Comparison of ENCODE assay signal across 28 mouse cellular contexts in genomic region chr6:126349905-126350304, GRCm38 (mm10).
DNase-seq lines count a peak whose midpoint lies in the region; ATAC-seq lines count a peak whose summit lies in the region.
"Had no signal": no experiment of that assay in that cellular context is flagged by ENCODE, and none has a peak within 500 bp of the region (broad histone marks: within the 10 kb centered on the region; RNA-seq: fewer than 3 reads in every experiment).

No protein-coding gene starts in this region.

- no peak overlapping the region for H3K4me3 ChIP-seq in forebrain, embryonic 11.5 days (ENCODE audit: low read depth, low read length)
- H3K4me3 ChIP-seq in forebrain, embryonic 13.5 days, result no peak overlapping the region
- H3K4me3 ChIP-seq: erythroblast, embryonic 14.5 days; heart, embryonic 13.5 days; hindbrain, embryonic 15.5 days; kidney, embryonic 15.5 days; limb, embryonic 10.5 days; limb, embryonic 15.5 days; liver, embryonic 13.5 days; megakaryocyte, embryonic 14.5 days; midbrain, embryonic 12.5 days; stomach, embryonic 15.5 days had no signal

- no peak overlapping the region for H3K27ac ChIP-seq in forebrain, embryonic 11.5 days (ENCODE audit: low read depth, low read length)
- H3K27ac ChIP-seq in forebrain, embryonic 13.5 days, result no peak overlapping the region
- H3K27ac ChIP-seq: heart, embryonic 13.5 days; hindbrain, embryonic 15.5 days; kidney, embryonic 15.5 days; limb, embryonic 10.5 days; limb, embryonic 15.5 days; liver, embryonic 13.5 days; midbrain, embryonic 12.5 days; stomach, embryonic 15.5 days had no signal

- H3K27me3 ChIP-seq in forebrain, embryonic 11.5 days (ENCODE audit: control insufficient read depth, insufficient read depth, low read length), result no peaks in the 10 kb centered on the region
- no peaks in the 10 kb centered on the region for H3K27me3 ChIP-seq in forebrain, embryonic 13.5 days
- H3K27me3 ChIP-seq: hindbrain, embryonic 15.5 days; kidney, embryonic 15.5 days; limb, embryonic 15.5 days; liver, embryonic 13.5 days; megakaryocyte, embryonic 14.5 days; midbrain, embryonic 12.5 days had no signal

- no peaks in the 10 kb centered on the region for H3K9me3 ChIP-seq in forebrain, embryonic 11.5 days (ENCODE audit: control insufficient read depth, low read length)
- H3K9me3 ChIP-seq in forebrain, embryonic 13.5 days (replicated peaks), result no peaks in the 10 kb centered on the region
- H3K9me3 ChIP-seq: heart, embryonic 13.5 days; hindbrain, embryonic 15.5 days; kidney, embryonic 15.5 days; limb, embryonic 10.5 days; limb, embryonic 15.5 days; liver, embryonic 13.5 days; megakaryocyte, embryonic 14.5 days; midbrain, embryonic 12.5 days; stomach, embryonic 15.5 days had no signal

- no peak for ATAC-seq in forebrain, embryonic 11.5 days (replicated peaks; ENCODE audit: low FRiP score)
- no peak for ATAC-seq in forebrain, embryonic 13.5 days
- ATAC-seq: forebrain, embryonic 14.5 days; lung, postnatal 0 days; Patski had no signal

- intact Hi-C loops in gastrocnemius, postnatal 14 days (cut with DNase I; ENCODE audit: low total_unique reads), result no loop called here

- no peaks in the 10 kb centered on the region for H3K36me3 ChIP-seq in forebrain, embryonic 11.5 days (ENCODE audit: control insufficient read depth, insufficient read depth, low read length)
- no peaks in the 10 kb centered on the region for H3K36me3 ChIP-seq in forebrain, embryonic 13.5 days (ENCODE audit: poor library complexity, severe bottlenecking)
- H3K36me3 ChIP-seq: heart, embryonic 13.5 days; hindbrain, embryonic 15.5 days; kidney, embryonic 15.5 days; limb, embryonic 10.5 days; limb, embryonic 15.5 days; liver, embryonic 13.5 days; midbrain, embryonic 12.5 days; stomach, embryonic 15.5 days had no signal

- H3K4me1 ChIP-seq in forebrain, embryonic 11.5 days (replicated peaks; ENCODE audit: control insufficient read depth, insufficient read depth, low read length), result no peaks in the 10 kb centered on the region
- peaks cover 15% of the 10 kb centered on the region; the same call in 1 of the 2 replicates for H3K4me1 ChIP-seq in forebrain, embryonic 13.5 days
- H3K4me1 ChIP-seq: kidney, embryonic 15.5 days; limb, embryonic 10.5 days; liver, embryonic 13.5 days; megakaryocyte, embryonic 14.5 days; stomach, embryonic 15.5 days had no signal

- no peak overlapping the region for H3K9ac ChIP-seq in forebrain, embryonic 11.5 days (ENCODE audit: low read length)
- H3K9ac ChIP-seq in forebrain, embryonic 13.5 days, result no peak overlapping the region
- H3K9ac ChIP-seq: heart, embryonic 13.5 days; hindbrain, embryonic 15.5 days; kidney, embryonic 15.5 days; limb, embryonic 15.5 days; liver, embryonic 13.5 days; midbrain, embryonic 12.5 days; stomach, embryonic 15.5 days had no signal

- no peak overlapping the region for H3K4me2 ChIP-seq in forebrain, embryonic 11.5 days (ENCODE audit: low read depth, low read length, severe bottlenecking)
- H3K4me2 ChIP-seq in forebrain, embryonic 13.5 days, result no peak overlapping the region
- H3K4me2 ChIP-seq: heart, embryonic 13.5 days; hindbrain, embryonic 15.5 days; kidney, embryonic 15.5 days; limb, embryonic 15.5 days; liver, embryonic 13.5 days; midbrain, embryonic 12.5 days; stomach, embryonic 15.5 days had no signal

- DNase-seq in forebrain, embryonic 11.5 days (ENCODE audit: low spot score), result peak; percentile 8
- peak; percentile 21 for DNase-seq in brain, adult 2 months (ENCODE audit: low read depth, low spot score)
- peak; percentile 32 for DNase-seq in cerebellum, adult 8-10 months
- peak; percentile 58 to 65 for DNase-seq in cerebellum, postnatal 25 days
- DNase-seq in gastrocnemius, postnatal 14 days, result no peak
- no peak for DNase-seq in embryo, embryonic 9.5 days (ENCODE audit: extremely low spot score)
- DNase-seq: adrenal gland, postnatal 10 days; gastrocnemius, postnatal 36 days; heart, postnatal 10 days; kidney, adult 18-20 months; liver, embryonic 13.5 days; lung, adult 18-20 months; lung, postnatal 4 days; retina, postnatal 1 day; right cerebral cortex, postnatal 14 days had no signal

- 28% methylated on average over 2 of the region's 2 CpGs for WGBS in forebrain, embryonic 11.5 days
- 24% methylated on average over 2 of the region's 2 CpGs for WGBS in forebrain, embryonic 13.5 days

Comparison
In these comparisons a context has a peak if more than half of its experiments do, and no peak if none do; other contexts are left out.
1. DNase-seq: peak in forebrain, embryonic 11.5 days (single experiment), brain, adult 2 months (single experiment), cerebellum, adult 8-10 months (single experiment) and cerebellum, postnatal 25 days (2 of 2); none in gastrocnemius, postnatal 14 days (single experiment) and embryo, embryonic 9.5 days (single experiment).